Mouse (Mus musculus) brain, embryonic 14.5 days (tissue): Measurements from ENCODE around the gene Actr1a. TPM values are rescaled to one million over a fixed set of nuclear protein-coding genes. Genes with fewer than 3 reads are reported as not detected.

ENCODE experiments used
- DNase-seq: peaks from one replicate; pipeline ENCODE4 v3.0.0-alpha.2; 2011; ENCODE audit warnings: low read depth
- CTCF ChIP-seq: fragments of 200-500 bp; IDR thresholded peaks from 2 replicates; pipeline ENCODE4 v1.5.1; 2012; ENCODE audit warnings: inconsistent platforms, mild to moderate bottlenecking, moderate library complexity, borderline replicate concordance; ENCODE audit not compliant: insufficient read depth, insufficient read length; ENCODE audit errors: extremely low read depth
- POLR2A ChIP-seq: fragments of 200-500 bp; IDR thresholded peaks from 2 replicates; pipeline ENCODE4 v1.6.1; 2012; ENCODE audit warnings: mild to moderate bottlenecking, inconsistent platforms, borderline replicate concordance; ENCODE audit not compliant: poor library complexity, insufficient read depth, insufficient read length, severe bottlenecking; ENCODE audit errors: extremely low read depth
- polyA plus RNA-seq: library from polyadenylated mRNA; depleted of rRNA; stranded (reverse); fragments of >200 nt; gene quantifications from 2 replicates; pipeline ENCODE4 v1.2.3, GENCODE M21; 2012

Actr1a gene
- polyA plus RNA-seq, 1 experiment: 264 TPM

- no peak for TF ChIP-seq CTCF
- TF ChIP-seq POLR2A: no peak
Measured at GRCm38 (mm10) chr19:46416276-46416675, 20.7 kb upstream of the Actr1a start.

GRCm38 (mm10) chr19:46414486-46414885 is 18.9 kb upstream of the Actr1a start:
- no peak for DNase-seq
- TF ChIP-seq POLR2A (no peak), CTCF (no peak)

More at GRCm38 (mm10) chr19:46416276-46416675, 20.7 kb upstream of the Actr1a start:
- DNase-seq: peak; percentile 62

GRCm38 (mm10) chr19:46413969-46414368 is 18.4 kb upstream of the Actr1a start:
- no peak for DNase-seq
- TF ChIP-seq CTCF (no peak), POLR2A (no peak)

- TF ChIP-seq POLR2A: no peak
- TF ChIP-seq CTCF: no peak
- no peak for DNase-seq
Measured at GRCm38 (mm10) chr19:46412056-46412805, 16.7 kb upstream of the Actr1a start.

GRCm38 (mm10) chr19:46409506-46409905 is 14.0 kb upstream of the Actr1a start:
- TF ChIP-seq POLR2A: no peak
- DNase-seq: no peak

- DNase-seq: no peak
- TF ChIP-seq POLR2A (no peak), CTCF (no peak)
Measured at GRCm38 (mm10) chr19:46406592-46407386, 11.2 kb upstream of the Actr1a start.

GRCm38 (mm10) chr19:46404030-46404429 is 8.5 kb upstream of the Actr1a start:
- DNase-seq: no peak
- TF ChIP-seq POLR2A: no peak
- no peak for TF ChIP-seq CTCF

GRCm38 (mm10) chr19:46400558-46400957 is 5.0 kb upstream of the Actr1a start:
- DNase-seq: no peak
- TF ChIP-seq POLR2A (no peak), CTCF (no peak)

- TF ChIP-seq POLR2A: no peak
- TF ChIP-seq CTCF: no peak
Measured at GRCm38 (mm10) chr19:46399886-46400285, 4.3 kb upstream of the Actr1a start.

GRCm38 (mm10) chr19:46399372-46399771 is 3.8 kb upstream of the Actr1a start:
- TF ChIP-seq CTCF (no peak), POLR2A (no peak)
- DNase-seq: no peak

More at GRCm38 (mm10) chr19:46399886-46400285, 4.3 kb upstream of the Actr1a start:
- no peak for DNase-seq

- no peak for DNase-seq
- TF ChIP-seq CTCF (no peak), POLR2A (no peak)
Measured at GRCm38 (mm10) chr19:46398401-46398800, 2.9 kb upstream of the Actr1a start.

- DNase-seq: peak; percentile 50
- TF ChIP-seq CTCF (no peak), POLR2A (no peak)
Measured at GRCm38 (mm10) chr19:46397436-46398001, 2.0 kb upstream of the Actr1a start.
